Comparison of ENCODE assay signal across 11 mouse cellular contexts in genomic region chr8:115529568-115530342, GRCm38 (mm10).
DNase-seq lines count a peak whose midpoint lies in the region; ATAC-seq lines count a peak whose summit lies in the region.
"Had no signal": no experiment of that assay in that cellular context is flagged by ENCODE, and none has a peak within 500 bp of the region (broad histone marks: within the 10 kb centered on the region; RNA-seq: fewer than 3 reads in every experiment).

No protein-coding gene starts in this region.

- 46% methylated on average over 14 of the region's 14 CpGs for WGBS in hindbrain, embryonic 13.5 days
- WGBS in hindbrain, embryonic 11.5 days = 39% methylated on average over 14 of the region's 14 CpGs
- 30% methylated on average over 14 of the region's 14 CpGs for WGBS in heart, embryonic 16.5 days
- WGBS in midbrain, embryonic 14.5 days = 51% methylated on average over 14 of the region's 14 CpGs

- H3K4me2 ChIP-seq in hindbrain, embryonic 13.5 days = 0 out of 2 replicates have a peak overlapping the region, but pooled peaks have one; percentile 13
- no peak overlapping the region for H3K4me2 ChIP-seq in hindbrain, embryonic 11.5 days (replicated peaks; ENCODE audit: low read depth, low read length)
- peak overlapping the region; percentile 32 for H3K4me2 ChIP-seq in heart, embryonic 16.5 days (ENCODE audit: low read depth, low read length)
- H3K4me2 ChIP-seq in midbrain, embryonic 14.5 days (ENCODE audit: low read length) = no peak overlapping the region
- H3K4me2 ChIP-seq: embryonic facial prominence, embryonic 12.5 days; limb, embryonic 15.5 days; stomach, embryonic 15.5 days had no signal

- no peaks in the 10 kb centered on the region for H3K9me3 ChIP-seq in hindbrain, embryonic 13.5 days
- no peaks in the 10 kb centered on the region for H3K9me3 ChIP-seq in hindbrain, embryonic 11.5 days (ENCODE audit: control insufficient read depth, low read length)
- H3K9me3 ChIP-seq in heart, embryonic 16.5 days (replicated peaks; ENCODE audit: control insufficient read depth, low read length) = no peaks in the 10 kb centered on the region
- no peaks in the 10 kb centered on the region for H3K9me3 ChIP-seq in midbrain, embryonic 14.5 days (ENCODE audit: control insufficient read depth, low read length)
- H3K9me3 ChIP-seq: embryonic facial prominence, embryonic 12.5 days; limb, embryonic 15.5 days; stomach, embryonic 15.5 days had no signal

- H3K27ac ChIP-seq in hindbrain, embryonic 13.5 days = no peak overlapping the region; the same call in 1 of the 2 replicates
- H3K27ac ChIP-seq in hindbrain, embryonic 11.5 days (ENCODE audit: low read depth, low read length) = no peak overlapping the region
- H3K27ac ChIP-seq in heart, embryonic 16.5 days (ENCODE audit: low read length) = no peak overlapping the region
- H3K27ac ChIP-seq in midbrain, embryonic 14.5 days (replicated peaks; ENCODE audit: low read depth, low read length) = no peak overlapping the region
- H3K27ac ChIP-seq: embryonic facial prominence, embryonic 12.5 days; limb, embryonic 15.5 days; stomach, embryonic 15.5 days had no signal

- H3K4me1 ChIP-seq in hindbrain, embryonic 13.5 days (replicated peaks) = no peaks in the 10 kb centered on the region
- no peaks in the 10 kb centered on the region for H3K4me1 ChIP-seq in hindbrain, embryonic 11.5 days (replicated peaks; ENCODE audit: control insufficient read depth, insufficient read depth, low read length)
- peaks cover 20% of the 10 kb centered on the region for H3K4me1 ChIP-seq in heart, embryonic 16.5 days (ENCODE audit: control insufficient read depth, insufficient read depth, low read length)
- no peaks in the 10 kb centered on the region for H3K4me1 ChIP-seq in midbrain, embryonic 14.5 days (ENCODE audit: control insufficient read depth, insufficient read depth, low read length)
- H3K4me1 ChIP-seq: embryonic facial prominence, embryonic 12.5 days; limb, embryonic 15.5 days; stomach, embryonic 15.5 days had no signal

- no peak overlapping the region for H3K9ac ChIP-seq in hindbrain, embryonic 13.5 days
- no peak overlapping the region for H3K9ac ChIP-seq in hindbrain, embryonic 11.5 days (ENCODE audit: low read depth, low read length)
- H3K9ac ChIP-seq in heart, embryonic 16.5 days (ENCODE audit: low read length) = no peak overlapping the region
- H3K9ac ChIP-seq in midbrain, embryonic 14.5 days (replicated peaks; ENCODE audit: low read length) = no peak overlapping the region
- H3K9ac ChIP-seq: embryonic facial prominence, embryonic 12.5 days; limb, embryonic 15.5 days; stomach, embryonic 15.5 days had no signal

- DNase-seq in hindbrain, embryonic 11.5 days (ENCODE audit: low spot score) = no peak
- DNase-seq in adrenal gland, postnatal 10 days = peak; percentile 59
- DNase-seq in left cerebral cortex, postnatal 36 days (ENCODE audit: low spot score in 2 of 2) = peak; percentile 19
- DNase-seq in spleen, postnatal 36 days (ENCODE audit: low spot score in 2 of 2) = no peak
- DNase-seq in ovary, adult 18-20 months (ENCODE audit: low spot score) = no peak
- DNase-seq in midbrain, embryonic 14.5 days = no peak

- no peak overlapping the region for H3K4me3 ChIP-seq in hindbrain, embryonic 13.5 days
- H3K4me3 ChIP-seq in hindbrain, embryonic 11.5 days (ENCODE audit: low read depth, low read length) = no peak overlapping the region
- H3K4me3 ChIP-seq in heart, embryonic 16.5 days (ENCODE audit: low read length) = no peak overlapping the region
- H3K4me3 ChIP-seq in midbrain, embryonic 14.5 days (replicated peaks; ENCODE audit: low read depth, low read length) = no peak overlapping the region
- H3K4me3 ChIP-seq: embryonic facial prominence, embryonic 12.5 days; limb, embryonic 15.5 days; stomach, embryonic 15.5 days had no signal

- H3K36me3 ChIP-seq in hindbrain, embryonic 13.5 days = no peaks in the 10 kb centered on the region
- no peaks in the 10 kb centered on the region for H3K36me3 ChIP-seq in hindbrain, embryonic 11.5 days (ENCODE audit: control insufficient read depth, insufficient read depth, low read length)
- no peaks in the 10 kb centered on the region for H3K36me3 ChIP-seq in heart, embryonic 16.5 days (ENCODE audit: control insufficient read depth, insufficient read depth)
- no peaks in the 10 kb centered on the region for H3K36me3 ChIP-seq in midbrain, embryonic 14.5 days (ENCODE audit: control insufficient read depth, insufficient read depth, low read length)
- H3K36me3 ChIP-seq: embryonic facial prominence, embryonic 12.5 days; limb, embryonic 15.5 days; stomach, embryonic 15.5 days had no signal

- no peaks in the 10 kb centered on the region for H3K27me3 ChIP-seq in hindbrain, embryonic 13.5 days
- no peaks in the 10 kb centered on the region for H3K27me3 ChIP-seq in hindbrain, embryonic 11.5 days (ENCODE audit: control insufficient read depth, insufficient read depth, low read length)
- H3K27me3 ChIP-seq in heart, embryonic 16.5 days (ENCODE audit: control insufficient read depth, insufficient read depth, low read length) = no peaks in the 10 kb centered on the region
- H3K27me3 ChIP-seq in midbrain, embryonic 14.5 days (ENCODE audit: control insufficient read depth, insufficient read depth, low read length) = no peaks in the 10 kb centered on the region
- H3K27me3 ChIP-seq: limb, embryonic 15.5 days; stomach, embryonic 15.5 days had no signal

- intact Hi-C loops in left cerebral cortex, postnatal 36 days (cut with DNase I) = no loop called here

- ATAC-seq in hindbrain, embryonic 13.5 days (ENCODE audit: low FRiP score) = no peak
- no peak for ATAC-seq in hindbrain, embryonic 11.5 days (ENCODE audit: low FRiP score)
- no peak for ATAC-seq in heart, embryonic 16.5 days (replicated peaks; ENCODE audit: extremely low read depth, insufficient read depth, low FRiP score)
- no peak for ATAC-seq in midbrain, embryonic 14.5 days (ENCODE audit: low FRiP score, low TSS enrichment)

Comparison
In these comparisons a context has a peak if more than half of its experiments do, and no peak if none do; other contexts are left out.
1. H3K4me2 ChIP-seq: peak in hindbrain, embryonic 13.5 days (single experiment) and heart, embryonic 16.5 days (single experiment); none in hindbrain, embryonic 11.5 days (single experiment) and midbrain, embryonic 14.5 days (single experiment).
2. DNase-seq: peak in adrenal gland, postnatal 10 days (single experiment) and left cerebral cortex, postnatal 36 days (2 of 2); none in hindbrain, embryonic 11.5 days (single experiment), spleen, postnatal 36 days (0 of 2), ovary, adult 18-20 months (single experiment) and midbrain, embryonic 14.5 days (single experiment).